Mouse (Mus musculus): ENCODE measurements around the gene Stxbp3. TPM values are rescaled to one million over a fixed set of nuclear protein-coding genes. Genes with fewer than 3 reads are reported as not detected.

Gene Stxbp3
- polyA plus RNA-seq, 1 experiment from 2014 or later: 12.8 TPM

DNA sequence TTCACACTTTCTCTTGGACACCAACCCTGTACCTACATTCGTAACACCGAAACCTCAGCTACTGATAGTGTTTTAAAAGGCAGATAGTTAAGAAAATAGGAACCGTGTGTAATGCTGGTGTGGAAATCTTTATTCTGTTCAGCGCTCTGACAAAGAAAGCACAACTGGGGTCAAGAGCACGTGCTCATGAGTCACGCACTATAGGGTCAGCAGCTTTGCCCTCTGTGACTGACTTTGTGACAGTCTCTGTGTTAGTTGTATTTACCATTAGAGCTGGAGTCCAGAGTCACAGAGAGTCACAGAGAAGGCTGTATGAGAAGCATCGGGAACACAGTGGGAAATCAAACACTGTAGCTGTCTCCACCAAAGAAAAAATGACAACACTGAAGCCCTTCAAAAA, 73.4 kb downstream of the Stxbp3 start:
- Histone ChIP-seq H3K9ac (replicated peaks; ENCODE audit: low read depth, low read length) (no peak overlapping the region), H3K4me3 (replicated peaks; ENCODE audit: low read length) (no peak overlapping the region), H3K4me2 (ENCODE audit: low read length) (no peak overlapping the region), H3K27ac (ENCODE audit: low read length) (no peak overlapping the region), H3K36me3 (ENCODE audit: control insufficient read depth, insufficient read depth) (no peaks in the 10 kb centered on the region), H3K27me3 (replicated peaks; ENCODE audit: control insufficient read depth, insufficient read depth, low read length) (no peaks in the 10 kb centered on the region), H3K9me3 (ENCODE audit: control insufficient read depth, low read length) (no peaks in the 10 kb centered on the region), H3K4me1 (replicated peaks; ENCODE audit: control insufficient read depth, insufficient read depth, low read length) (peaks cover 4% of the 10 kb centered on the region; the same call in 1 of the 2 replicates)
- ATAC-seq: no peak
- WGBS: 88% methylated on average over 7 of the region's 7 CpGs

DNA sequence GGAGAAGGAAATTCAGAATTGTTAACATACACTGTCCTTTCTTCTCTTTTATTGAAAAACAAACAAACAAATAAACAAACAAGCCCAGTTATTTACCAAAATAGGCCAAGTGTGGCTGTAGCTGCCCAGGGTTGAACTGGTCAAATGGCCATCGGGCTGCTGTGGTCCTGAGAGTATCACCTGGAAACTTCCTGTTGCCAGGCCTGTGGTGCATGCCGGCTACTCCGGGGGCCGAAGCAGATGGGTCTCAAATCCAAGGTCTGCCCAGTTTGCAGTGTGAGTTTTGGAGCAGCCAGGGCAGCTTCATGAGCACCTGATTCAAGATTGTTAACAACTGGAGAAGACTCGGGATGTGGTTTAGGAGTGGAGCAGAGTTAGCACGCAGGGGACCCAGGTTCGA, 74.8 kb downstream of the Stxbp3 start:
- no peak overlapping the region for H3K9ac ChIP-seq (replicated peaks; ENCODE audit: low read depth, low read length)
- H3K27me3 ChIP-seq (replicated peaks; ENCODE audit: control insufficient read depth, insufficient read depth, low read length): no peaks in the 10 kb centered on the region
- H3K4me2 ChIP-seq (ENCODE audit: low read length): no peak overlapping the region
- WGBS: 91% methylated on average over 7 of the region's 7 CpGs
- no peaks in the 10 kb centered on the region for H3K36me3 ChIP-seq (ENCODE audit: control insufficient read depth, insufficient read depth)
- ATAC-seq: no peak
- H3K27ac ChIP-seq (ENCODE audit: low read length): no peak overlapping the region
- no peak overlapping the region for H3K4me3 ChIP-seq (replicated peaks; ENCODE audit: low read length)
- H3K4me1 ChIP-seq (replicated peaks; ENCODE audit: control insufficient read depth, insufficient read depth, low read length): no peaks in the 10 kb centered on the region
- H3K9me3 ChIP-seq (ENCODE audit: control insufficient read depth, low read length): no peaks in the 10 kb centered on the region

DNA sequence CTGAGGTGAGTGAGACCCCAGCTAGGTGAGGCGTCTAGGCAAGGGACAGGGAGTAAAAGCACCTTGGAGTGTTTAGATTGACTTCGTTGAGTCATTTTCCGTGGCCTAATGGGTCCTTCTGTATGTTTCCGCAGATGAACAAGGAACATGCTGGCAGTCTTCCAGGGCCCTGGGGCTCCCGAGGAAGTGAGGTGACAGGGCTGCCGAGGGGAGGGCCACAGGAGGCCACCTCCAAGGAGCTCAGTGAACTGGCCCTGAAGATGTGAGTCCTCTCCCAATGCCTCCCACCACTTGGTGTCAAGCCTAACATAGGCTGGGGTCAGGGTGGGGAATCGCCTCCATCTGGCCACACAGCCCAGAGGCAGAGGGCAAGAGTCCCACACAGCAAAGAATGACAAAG, 75.3 kb downstream of the Stxbp3 start:
- Histone ChIP-seq H3K4me3 (replicated peaks; ENCODE audit: low read length) (no peak overlapping the region), H3K9ac (replicated peaks; ENCODE audit: low read depth, low read length) (no peak overlapping the region), H3K27me3 (replicated peaks; ENCODE audit: control insufficient read depth, insufficient read depth, low read length) (no peaks in the 10 kb centered on the region), H3K27ac (ENCODE audit: low read length) (no peak overlapping the region), H3K4me1 (replicated peaks; ENCODE audit: control insufficient read depth, insufficient read depth, low read length) (no peaks in the 10 kb centered on the region), H3K36me3 (ENCODE audit: control insufficient read depth, insufficient read depth) (no peaks in the 10 kb centered on the region), H3K4me2 (ENCODE audit: low read length) (no peak overlapping the region), H3K9me3 (ENCODE audit: control insufficient read depth, low read length) (no peaks in the 10 kb centered on the region)
- WGBS: 42% methylated on average over 7 of the region's 7 CpGs
- no peak for ATAC-seq

DNA sequence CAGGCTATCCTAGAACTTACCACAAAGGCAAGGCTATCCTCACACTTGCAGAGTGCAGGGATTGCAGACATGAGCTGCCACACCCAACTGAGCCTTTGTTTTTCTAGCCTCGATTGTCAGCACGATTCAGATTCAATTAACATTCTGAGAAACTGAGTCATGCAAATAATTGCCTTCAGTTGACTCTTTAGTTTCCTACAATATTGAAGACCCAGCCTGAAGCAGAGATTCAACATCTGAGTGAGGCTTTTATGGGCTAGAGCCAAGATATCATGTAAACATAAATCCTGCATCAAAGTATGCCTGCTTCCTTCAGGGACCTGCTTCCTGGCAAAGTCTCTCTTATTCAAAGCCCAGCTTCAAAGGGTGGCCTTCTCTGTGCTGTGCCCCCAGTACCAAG, 76.6 kb downstream of the Stxbp3 start:
- Histone ChIP-seq H3K4me2 (ENCODE audit: low read length) (no peak overlapping the region), H3K36me3 (ENCODE audit: control insufficient read depth, insufficient read depth) (no peaks in the 10 kb centered on the region), H3K9ac (replicated peaks; ENCODE audit: low read depth, low read length) (no peak overlapping the region), H3K4me3 (replicated peaks; ENCODE audit: low read length) (no peak overlapping the region), H3K27me3 (replicated peaks; ENCODE audit: control insufficient read depth, insufficient read depth, low read length) (no peaks in the 10 kb centered on the region), H3K4me1 (replicated peaks; ENCODE audit: control insufficient read depth, insufficient read depth, low read length) (no peaks in the 10 kb centered on the region), H3K9me3 (ENCODE audit: control insufficient read depth, low read length) (no peaks in the 10 kb centered on the region), H3K27ac (ENCODE audit: low read length) (no peak overlapping the region)
- no peak for ATAC-seq
- WGBS: 66% methylated on average over 2 of the region's 2 CpGs

DNA sequence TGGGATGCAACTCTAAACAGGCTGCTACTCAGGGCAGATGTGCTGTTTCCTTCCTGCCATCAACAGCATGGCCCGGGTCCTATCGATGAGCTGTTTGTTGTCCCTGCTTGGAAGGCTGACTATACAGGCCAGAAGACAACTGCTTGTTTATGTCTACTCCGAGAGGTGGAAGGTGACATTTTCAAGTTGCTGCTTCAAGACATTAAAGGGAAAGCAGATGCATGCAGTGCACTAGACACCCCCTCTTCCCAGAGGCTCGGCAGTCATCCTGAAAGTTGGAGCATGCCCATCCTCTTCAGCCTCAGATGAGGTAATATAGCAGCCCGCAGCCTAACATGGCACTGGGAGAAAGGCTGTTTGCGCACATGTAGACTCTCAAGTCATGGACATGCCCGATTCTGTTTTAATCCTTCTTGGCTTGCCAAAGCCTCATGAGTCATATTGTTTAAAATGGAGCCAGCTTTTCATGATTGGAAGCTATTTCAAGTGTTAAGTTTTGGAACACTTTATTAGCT, 77.7 kb downstream of the Stxbp3 start:
- Histone ChIP-seq H3K9ac (replicated peaks; ENCODE audit: low read depth, low read length) (no peak overlapping the region), H3K27me3 (replicated peaks; ENCODE audit: control insufficient read depth, insufficient read depth, low read length) (no peaks in the 10 kb centered on the region), H3K27ac (ENCODE audit: low read length) (no peak overlapping the region), H3K4me1 (replicated peaks; ENCODE audit: control insufficient read depth, insufficient read depth, low read length) (no peaks in the 10 kb centered on the region), H3K4me3 (replicated peaks; ENCODE audit: low read length) (no peak overlapping the region), H3K9me3 (ENCODE audit: control insufficient read depth, low read length) (no peaks in the 10 kb centered on the region), H3K4me2 (ENCODE audit: low read length) (no peak overlapping the region), H3K36me3 (ENCODE audit: control insufficient read depth, insufficient read depth) (no peaks in the 10 kb centered on the region)
- peak; percentile 64 for ATAC-seq
- 82% methylated on average over 7 of the region's 7 CpGs for WGBS

DNA sequence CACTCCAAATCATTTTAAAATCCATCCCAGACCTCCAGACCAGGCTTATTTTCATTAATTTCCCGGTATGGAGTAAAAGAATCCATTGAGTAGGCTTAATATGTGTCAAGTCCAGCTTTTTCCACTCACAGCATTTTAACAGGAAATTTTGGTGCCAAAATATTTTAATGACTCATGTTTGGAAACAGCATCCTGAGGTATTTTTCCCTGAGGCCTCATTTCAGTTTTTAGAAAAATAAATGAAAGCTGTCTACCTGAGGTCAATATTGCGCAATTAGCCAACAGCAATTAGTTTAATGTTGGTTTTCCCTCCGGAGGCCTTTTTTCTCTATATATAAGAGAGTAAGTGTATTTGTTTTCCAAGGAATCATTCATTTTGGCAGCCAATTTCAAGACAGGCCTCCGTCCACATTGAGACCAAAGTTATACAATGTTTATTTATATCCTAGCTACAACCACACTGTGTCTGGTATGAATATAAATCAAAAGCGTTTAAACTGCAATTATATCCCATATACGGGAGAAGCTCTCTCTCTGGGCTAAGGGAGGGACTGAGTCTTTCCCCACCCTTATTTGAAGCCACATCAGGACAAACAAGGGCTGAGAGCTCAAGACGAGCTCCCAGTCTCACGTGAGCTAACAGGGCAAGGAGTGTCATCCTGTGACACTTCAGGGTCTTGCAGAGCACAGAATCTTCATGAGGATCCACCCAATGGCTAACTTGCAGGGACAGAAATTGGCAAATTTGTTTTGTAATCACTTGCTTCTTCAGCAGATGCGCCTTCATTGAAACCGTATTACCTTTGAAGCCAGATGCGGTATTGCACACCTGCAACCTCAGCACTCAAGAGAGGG, 80.5 kb downstream of the Stxbp3 start:
- no peak for ATAC-seq
- 80% methylated on average over 11 of the region's 11 CpGs for WGBS
- Histone ChIP-seq H3K4me2 (ENCODE audit: low read length) (no peak overlapping the region), H3K9me3 (ENCODE audit: control insufficient read depth, low read length) (no peaks in the 10 kb centered on the region), H3K27ac (ENCODE audit: low read length) (no peak overlapping the region), H3K4me1 (replicated peaks; ENCODE audit: control insufficient read depth, insufficient read depth, low read length) (no peaks in the 10 kb centered on the region), H3K36me3 (ENCODE audit: control insufficient read depth, insufficient read depth) (no peaks in the 10 kb centered on the region), H3K4me3 (replicated peaks; ENCODE audit: low read length) (no peak overlapping the region), H3K27me3 (replicated peaks; ENCODE audit: control insufficient read depth, insufficient read depth, low read length) (no peaks in the 10 kb centered on the region), H3K9ac (replicated peaks; ENCODE audit: low read depth, low read length) (no peak overlapping the region)

DNA sequence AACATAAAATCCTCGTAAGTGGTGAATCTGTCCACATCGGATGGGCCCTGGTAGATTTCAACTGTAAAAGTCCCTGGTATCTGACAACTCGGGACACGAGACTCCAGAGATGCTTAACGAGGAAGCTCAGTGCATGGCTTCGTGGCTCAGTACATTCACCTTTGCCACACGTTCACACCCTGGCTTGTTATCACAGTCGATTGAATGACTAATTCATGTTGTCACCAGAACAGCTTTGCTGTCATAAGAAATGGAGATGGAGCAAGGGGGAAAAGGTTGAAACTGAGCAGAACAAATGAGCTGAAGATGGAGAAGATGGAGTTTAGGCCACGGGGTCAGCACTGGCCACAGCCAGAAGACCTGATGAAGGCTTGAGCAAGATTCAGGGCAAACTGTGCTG, 82.8 kb downstream of the Stxbp3 start:
- Histone ChIP-seq H3K27ac (ENCODE audit: low read length) (no peak overlapping the region), H3K9ac (replicated peaks; ENCODE audit: low read depth, low read length) (no peak overlapping the region), H3K4me2 (ENCODE audit: low read length) (no peak overlapping the region), H3K27me3 (replicated peaks; ENCODE audit: control insufficient read depth, insufficient read depth, low read length) (no peaks in the 10 kb centered on the region), H3K4me1 (replicated peaks; ENCODE audit: control insufficient read depth, insufficient read depth, low read length) (no peaks in the 10 kb centered on the region), H3K9me3 (ENCODE audit: control insufficient read depth, low read length) (no peaks in the 10 kb centered on the region), H3K36me3 (ENCODE audit: control insufficient read depth, insufficient read depth) (no peaks in the 10 kb centered on the region), H3K4me3 (replicated peaks; ENCODE audit: low read length) (no peak overlapping the region)
- no peak for ATAC-seq
- WGBS: 59% methylated on average over 9 of the region's 9 CpGs

DNA sequence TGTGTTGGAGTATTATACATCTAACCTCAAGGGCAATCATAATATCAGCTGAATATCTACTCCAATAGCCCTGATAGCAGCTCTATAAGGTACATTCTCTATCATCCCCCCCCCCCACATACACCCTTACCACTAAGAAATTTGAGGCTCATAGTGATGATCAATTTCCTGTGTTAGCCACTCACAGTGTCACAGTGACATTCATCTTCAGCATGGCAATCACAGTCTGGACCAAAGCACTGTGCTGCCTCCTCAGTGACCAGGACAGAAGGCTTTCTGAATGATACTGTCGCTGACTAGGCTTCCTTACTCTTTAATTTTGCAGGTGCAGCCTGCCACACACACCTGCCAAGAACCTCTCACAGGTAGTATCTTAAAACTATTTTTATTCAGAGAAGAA, 84.2 kb downstream of the Stxbp3 start:
- 85% methylated on average over 1 of the region's 1 CpGs for WGBS
- ATAC-seq: no peak

DNA sequence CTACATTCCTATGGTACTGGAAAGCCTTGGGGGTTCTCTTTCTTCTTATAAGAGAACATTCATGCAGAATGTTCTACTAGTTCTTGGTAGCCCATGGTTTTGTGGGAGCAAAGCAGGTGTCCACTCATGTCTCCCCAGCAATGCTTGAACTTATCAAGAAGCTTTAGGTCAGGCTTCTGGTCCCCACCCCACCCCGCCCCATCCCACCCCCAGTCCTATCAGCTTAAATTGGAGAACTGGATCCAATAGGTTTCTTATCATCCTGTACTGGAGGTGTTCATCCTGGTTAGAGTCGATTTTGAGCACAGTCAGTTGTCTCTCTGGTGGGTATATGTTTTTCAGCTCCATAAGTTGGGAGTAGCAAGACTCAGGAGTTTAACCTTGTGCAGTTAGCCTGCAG, 84.8 kb downstream of the Stxbp3 start:
- Histone ChIP-seq H3K27ac (ENCODE audit: low read length) (no peak overlapping the region), H3K4me3 (replicated peaks; ENCODE audit: low read length) (no peak overlapping the region)
- WGBS: 89% methylated on average over 2 of the region's 2 CpGs

More for the DNA sequence above, 84.2 kb downstream of the Stxbp3 start:
- no peak overlapping the region for H3K4me3 ChIP-seq (replicated peaks; ENCODE audit: low read length)
- H3K4me2 ChIP-seq (ENCODE audit: low read length): no peak overlapping the region
- H3K9me3 ChIP-seq (ENCODE audit: control insufficient read depth, low read length): no peaks in the 10 kb centered on the region
- H3K27ac ChIP-seq (ENCODE audit: low read length): no peak overlapping the region
- H3K9ac ChIP-seq (replicated peaks; ENCODE audit: low read depth, low read length): no peak overlapping the region
- H3K4me1 ChIP-seq (replicated peaks; ENCODE audit: control insufficient read depth, insufficient read depth, low read length): no peaks in the 10 kb centered on the region
- H3K27me3 ChIP-seq (replicated peaks; ENCODE audit: control insufficient read depth, insufficient read depth, low read length): no peaks in the 10 kb centered on the region
- no peaks in the 10 kb centered on the region for H3K36me3 ChIP-seq (ENCODE audit: control insufficient read depth, insufficient read depth)

More for the DNA sequence above, 84.8 kb downstream of the Stxbp3 start:
- Histone ChIP-seq H3K9ac (replicated peaks; ENCODE audit: low read depth, low read length) (no peak overlapping the region), H3K4me2 (ENCODE audit: low read length) (no peak overlapping the region), H3K9me3 (ENCODE audit: control insufficient read depth, low read length) (no peaks in the 10 kb centered on the region), H3K4me1 (replicated peaks; ENCODE audit: control insufficient read depth, insufficient read depth, low read length) (no peaks in the 10 kb centered on the region), H3K36me3 (ENCODE audit: control insufficient read depth, insufficient read depth) (no peaks in the 10 kb centered on the region), H3K27me3 (replicated peaks; ENCODE audit: control insufficient read depth, insufficient read depth, low read length) (no peaks in the 10 kb centered on the region)
- no peak for ATAC-seq

All from forebrain, embryonic 16.5 days (tissue).